Mouse (Mus musculus) left cerebral cortex, adult 9 months (tissue): Measurements from ENCODE around the gene Trappc10.

Experiments
- DNase-seq, 2 experiments: peaks; one replicate each; pipeline ENCODE4 v3.0.0; 2022; ENCODE audit warnings: low spot score in 2 of 2

Gene Trappc10

DNA sequence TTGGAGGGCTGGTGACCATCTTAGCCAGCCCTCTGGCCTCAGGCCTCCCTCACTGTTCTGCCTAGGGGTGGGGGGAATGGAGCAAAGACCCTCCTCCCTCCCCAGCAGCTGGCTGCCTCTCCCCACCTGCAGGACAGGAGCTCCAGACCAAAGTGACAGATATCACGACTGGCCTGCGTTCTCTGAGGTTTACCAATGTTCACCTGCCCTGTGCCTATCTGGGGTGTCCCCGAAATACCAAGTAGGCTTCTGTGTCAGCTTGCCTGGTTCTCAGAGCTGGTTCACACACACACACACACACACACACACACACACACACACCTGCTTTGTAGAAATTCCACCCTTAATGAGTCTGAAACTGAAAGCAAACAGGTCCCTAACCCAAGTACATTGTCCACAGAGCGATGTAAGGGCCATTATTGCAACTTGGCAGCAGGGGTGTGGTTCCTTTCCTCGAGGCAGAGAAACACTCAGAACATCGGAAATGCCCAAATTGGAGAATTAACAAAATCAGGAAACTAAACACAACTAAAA, 13.8 kb upstream of the Trappc10 start:
- DNase-seq = no peak

DNA sequence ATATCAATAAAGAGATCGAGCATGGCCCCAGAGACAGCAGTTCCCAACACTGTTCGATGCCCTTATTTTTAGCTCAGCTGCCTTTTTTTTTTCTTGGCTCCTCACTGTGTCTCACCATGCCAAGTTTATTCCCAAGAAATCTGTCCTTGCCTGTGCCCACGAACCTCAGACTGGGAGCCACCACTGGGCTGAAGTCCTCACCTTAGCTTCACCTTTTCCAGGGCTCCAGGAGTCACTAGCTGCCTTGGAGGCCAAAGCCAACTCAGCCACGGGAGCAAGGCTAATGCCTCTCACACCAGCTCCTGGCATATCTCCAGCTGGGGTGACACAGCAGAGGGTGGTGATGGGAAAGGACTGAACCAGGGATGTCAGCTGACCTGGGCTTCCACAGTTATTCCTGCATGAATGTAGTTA, 11.2 kb upstream of the Trappc10 start:
- DNase-seq = peak in 1 of 2 experiments; percentile 19

- no peak for DNase-seq
Observed at GRCm38 (mm10) chr10:78247206-78247605, 2.8 kb upstream of the Trappc10 start.

- DNase-seq = no peak
Observed at GRCm38 (mm10) chr10:78246725-78247124, 2.3 kb upstream of the Trappc10 start.

DNA sequence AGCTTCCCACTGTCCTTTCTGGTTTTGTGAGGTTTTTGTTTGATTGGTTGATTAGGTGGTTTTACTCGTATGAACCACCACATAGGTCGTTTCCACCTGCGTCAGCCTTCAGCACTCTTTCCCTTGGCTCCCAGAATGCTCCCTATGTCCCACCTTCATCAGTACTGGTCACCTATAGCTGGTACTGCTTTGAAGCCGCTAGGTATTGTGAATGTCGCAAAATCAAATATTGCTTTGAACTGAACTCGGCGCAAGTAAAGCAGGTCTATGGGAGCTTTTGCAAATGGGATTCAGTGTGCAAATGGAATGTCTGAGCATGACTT, 745 bp upstream of the Trappc10 start:
- DNase-seq = no peak

DNA sequence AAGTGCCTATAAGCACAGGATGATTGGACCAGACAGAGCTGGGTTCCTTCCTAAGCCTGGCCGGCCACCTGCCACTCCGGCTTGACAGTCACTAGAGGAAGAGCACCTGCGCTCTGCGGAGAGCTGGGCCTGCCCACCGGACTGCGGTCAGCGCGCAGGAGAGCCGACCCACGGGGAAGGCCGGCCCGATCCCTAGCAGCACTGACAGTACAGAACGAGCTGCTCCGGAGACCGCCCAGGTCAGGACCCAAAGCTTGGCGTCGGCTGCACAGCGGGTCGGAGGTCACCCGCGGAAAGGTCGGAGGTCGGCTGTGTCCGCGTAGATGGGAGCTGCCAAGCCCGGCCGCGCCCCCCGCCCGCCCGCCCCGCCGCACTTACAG, 393 bp downstream of the Trappc10 start:
- DNase-seq = peak in 1 of 2 experiments; percentile 22

GRCm38 (mm10) chr10:78238926-78239325, 5.5 kb downstream of the Trappc10 start:
- no peak for DNase-seq

DNA sequence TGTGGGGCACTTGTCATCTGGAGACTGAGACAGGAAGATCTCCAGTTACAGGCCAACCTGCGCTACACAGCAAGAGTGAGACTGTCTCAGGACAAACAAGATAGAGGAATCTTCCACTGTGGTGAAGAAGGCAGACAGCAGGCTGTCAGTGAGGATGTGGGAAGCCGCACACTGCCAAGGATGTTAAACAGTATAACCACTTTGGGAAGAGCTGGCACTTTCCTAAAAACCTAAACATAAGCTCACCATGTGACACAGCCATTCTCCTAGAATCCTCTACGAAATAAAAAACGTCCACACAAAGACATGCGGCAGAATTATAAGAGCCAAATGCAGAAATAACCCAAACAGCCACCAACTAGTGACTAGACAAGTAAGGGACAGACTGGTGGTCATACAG, 6.1 kb downstream of the Trappc10 start:
- peak in 1 of 2 experiments; percentile 38 for DNase-seq

DNA sequence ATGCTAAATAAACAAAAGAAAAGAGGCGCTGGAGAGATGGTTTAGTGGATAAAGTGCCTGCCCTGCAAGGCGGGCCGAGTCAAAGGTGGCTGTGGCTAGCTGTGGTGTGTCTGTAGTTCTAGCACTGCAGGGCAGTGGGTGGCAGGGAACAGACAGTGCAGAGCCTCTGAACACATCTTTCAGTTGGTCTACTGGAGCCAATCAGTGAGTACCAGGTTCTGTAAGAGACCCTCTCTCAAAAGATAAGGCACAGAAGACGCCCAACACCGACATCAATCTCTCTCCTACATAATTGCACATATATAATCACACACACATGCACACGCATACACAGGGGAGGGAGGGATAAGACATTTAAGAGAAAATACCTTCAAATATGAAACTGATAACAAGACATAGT, 6.6 kb downstream of the Trappc10 start:
- DNase-seq = no peak

DNA sequence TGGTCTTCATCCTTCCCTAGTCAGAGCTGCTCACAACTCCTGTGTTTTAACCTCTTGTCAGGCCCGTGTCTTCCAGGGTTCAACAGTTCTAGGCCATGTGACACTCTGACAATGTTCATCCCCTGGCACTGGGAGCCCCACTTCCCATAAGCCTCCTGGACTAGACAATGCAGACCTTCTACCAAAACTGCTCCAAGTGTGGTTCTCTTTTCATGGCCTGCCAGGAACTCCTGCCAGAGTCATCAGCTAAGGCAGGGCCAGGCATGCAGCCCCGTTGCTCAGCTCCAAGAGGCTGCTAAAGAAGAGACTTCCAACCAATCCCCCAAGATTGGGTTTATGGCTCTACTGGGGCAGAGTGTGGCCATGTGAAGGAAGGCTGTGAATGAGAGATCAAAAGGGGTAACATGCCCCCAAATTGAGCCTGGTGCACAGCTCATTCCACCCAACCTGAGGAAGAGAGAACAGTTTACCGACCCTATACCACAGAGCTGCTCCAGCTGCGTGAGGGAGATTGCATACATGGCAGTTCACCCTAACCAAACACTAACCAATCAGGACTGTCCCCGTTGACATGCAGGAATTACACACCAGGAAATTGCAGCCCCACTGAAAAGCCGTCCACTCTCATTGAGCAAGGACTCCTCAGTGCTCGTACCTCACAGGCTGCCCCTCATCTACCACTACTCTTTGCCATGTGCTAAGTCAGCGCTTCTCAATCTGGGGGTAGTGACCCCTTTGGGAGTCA, 7.4 kb downstream of the Trappc10 start:
- peak in 1 of 2 experiments; percentile 44 for DNase-seq

GRCm38 (mm10) chr10:78233756-78234155, 10.7 kb downstream of the Trappc10 start:
- no peak for DNase-seq

- no peak for DNase-seq
Observed at GRCm38 (mm10) chr10:78233161-78233560, 11.3 kb downstream of the Trappc10 start.

DNA sequence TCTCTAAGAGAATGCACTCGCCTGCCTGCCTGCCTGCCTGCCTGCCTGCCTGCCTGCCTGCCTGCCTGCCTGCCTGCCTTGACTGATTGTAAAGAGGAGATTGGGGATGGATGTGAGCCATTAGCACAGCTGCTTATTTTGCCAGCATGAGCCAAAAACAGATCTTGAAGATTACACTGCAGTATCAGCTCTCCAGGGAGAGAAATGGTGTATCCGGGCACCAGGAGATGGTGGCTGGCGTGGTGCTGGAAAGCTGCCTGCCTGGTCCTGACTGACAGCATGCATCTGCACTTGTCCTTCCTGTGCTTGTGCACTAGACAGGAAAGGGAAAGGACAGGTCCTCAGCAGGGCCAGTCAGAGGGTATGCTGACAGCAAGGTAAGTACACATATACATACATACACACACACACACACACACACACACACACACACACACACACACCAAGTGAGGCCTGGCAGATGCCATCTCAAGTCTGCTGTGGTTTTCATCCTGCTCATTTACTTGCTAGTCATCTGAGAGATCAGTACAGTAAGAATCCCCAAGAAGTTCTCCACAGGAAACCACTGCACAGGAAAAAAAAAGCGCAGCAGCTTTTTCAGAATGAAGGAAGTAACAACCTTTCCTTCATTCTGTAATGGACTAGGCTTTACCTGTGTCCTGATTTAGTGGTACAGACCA, 12.0 kb downstream of the Trappc10 start:
- DNase-seq = no peak

DNA sequence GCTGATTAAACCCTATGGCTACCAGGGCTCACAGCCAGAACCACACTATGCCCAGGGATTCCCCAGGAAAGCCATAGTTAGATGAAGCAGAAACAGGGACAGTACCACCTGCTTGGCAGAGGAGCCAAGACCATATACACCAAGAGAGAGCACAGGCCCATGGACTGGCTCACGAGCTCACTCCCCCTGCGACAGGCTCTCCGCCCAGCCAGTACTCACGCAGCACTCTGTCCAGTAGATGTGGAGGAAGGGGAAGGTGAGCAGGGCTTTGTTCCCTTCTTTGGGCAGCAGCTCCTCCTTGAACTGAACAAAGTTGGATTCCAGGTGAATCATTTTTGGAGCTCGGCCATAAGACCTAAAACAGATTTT, 15.9 kb downstream of the Trappc10 start:
- DNase-seq = no peak

DNA sequence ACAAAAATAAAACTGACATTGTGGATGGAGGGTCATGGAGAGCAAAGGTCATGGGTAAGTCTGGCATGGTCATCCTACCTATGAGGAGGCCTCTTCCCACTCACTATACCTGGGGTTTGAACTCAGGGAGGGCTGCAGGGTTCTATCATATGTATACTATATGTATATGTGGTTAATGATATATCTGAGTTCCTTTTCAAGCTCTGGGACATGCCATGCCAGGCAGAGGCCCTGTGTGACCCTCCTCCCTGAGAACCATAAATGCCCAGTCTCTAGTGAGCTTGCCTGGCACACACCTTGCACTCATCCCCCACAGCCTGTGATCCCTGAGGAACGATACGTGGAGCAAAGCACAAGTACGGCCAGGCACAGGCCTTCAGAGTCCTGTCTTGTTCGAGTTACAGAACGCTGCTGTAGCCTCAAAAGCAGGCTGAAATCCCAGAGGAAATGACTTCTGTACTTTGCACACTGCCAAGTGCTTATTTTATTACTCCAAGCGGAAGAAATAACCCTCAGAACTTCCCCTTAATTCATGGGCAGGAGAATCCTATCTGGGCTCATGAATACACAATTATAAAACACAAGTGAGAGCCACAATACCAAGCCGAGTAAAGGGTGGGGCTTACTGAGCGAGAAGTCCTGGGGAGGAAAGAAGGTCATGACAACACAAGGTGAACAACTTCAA, 16.4 kb downstream of the Trappc10 start:
- no peak for DNase-seq

DNA sequence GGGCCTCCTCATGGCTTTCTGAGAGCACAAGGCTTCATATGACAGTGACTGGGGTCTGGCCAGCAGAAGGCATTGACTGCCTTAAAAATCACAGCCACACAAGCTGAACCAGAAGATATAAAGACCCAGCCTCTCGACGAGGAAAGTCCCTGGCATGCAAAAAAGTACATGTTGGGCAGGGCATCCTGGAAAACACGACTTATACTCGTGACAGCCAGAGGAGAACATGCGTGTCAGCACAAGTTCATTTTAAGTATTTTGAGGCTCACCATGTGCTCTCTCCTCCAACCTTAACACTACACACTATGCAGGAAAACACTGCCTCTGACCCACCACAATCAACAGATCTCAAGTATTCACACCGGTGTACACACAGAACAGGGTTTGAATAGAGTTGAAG, 20.3 kb downstream of the Trappc10 start:
- no peak for DNase-seq

- DNase-seq = no peak
Observed at GRCm38 (mm10) chr10:78222908-78223307, 21.5 kb downstream of the Trappc10 start.

DNA sequence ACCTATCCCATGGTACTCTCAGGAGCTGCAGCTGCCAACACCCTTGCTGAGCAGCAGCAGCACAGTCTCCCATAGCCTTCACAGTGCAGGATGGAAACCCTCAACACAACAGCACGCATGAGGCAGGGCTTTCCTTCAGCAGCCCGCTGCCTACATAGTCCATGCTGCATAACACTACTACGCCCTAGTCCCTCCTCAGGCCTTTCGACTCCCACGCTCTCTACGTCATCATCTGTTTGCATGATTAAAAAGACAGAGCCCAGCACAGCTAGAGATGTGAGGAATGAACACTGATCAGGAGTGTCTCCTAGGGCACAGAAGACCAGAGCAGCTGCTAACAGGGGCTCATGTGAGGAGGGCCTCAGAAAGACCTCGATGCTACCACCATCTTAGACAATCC, 23.1 kb downstream of the Trappc10 start:
- peak in 1 of 2 experiments; percentile 28 for DNase-seq

DNA sequence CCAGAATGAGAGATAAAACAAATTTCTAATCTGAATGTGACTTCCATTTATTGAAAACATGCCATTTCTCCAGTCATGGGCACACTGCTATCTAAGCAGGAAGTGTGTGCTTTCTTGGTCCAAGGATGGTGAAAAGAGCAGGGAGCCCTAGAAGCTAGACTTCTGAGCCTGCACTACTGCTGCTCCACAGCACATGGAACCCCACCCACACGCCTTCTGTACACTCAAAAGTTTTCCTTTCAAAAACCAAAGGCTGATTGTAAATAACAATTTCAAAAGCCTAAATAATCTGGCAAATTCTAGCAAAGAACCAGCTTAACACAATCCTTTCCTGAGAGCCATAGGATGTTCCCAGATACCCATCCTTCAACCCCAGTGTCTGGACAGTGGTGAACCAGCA, 24.9 kb downstream of the Trappc10 start:
- peak in 1 of 2 experiments; percentile 44 for DNase-seq

- no peak for DNase-seq
Observed at GRCm38 (mm10) chr10:78218576-78218975, 25.9 kb downstream of the Trappc10 start.

GRCm38 (mm10) chr10:78216376-78217083, 27.9 kb downstream of the Trappc10 start:
- no peak for DNase-seq

- peak; percentile 46 to 58 for DNase-seq
Observed at GRCm38 (mm10) chr10:78214371-78214770, 30.1 kb downstream of the Trappc10 start.
